Mouse (Mus musculus) kidney, embryonic 14.5 days (tissue): ENCODE data around the gene Rbm39. TPM values are rescaled to one million over a fixed set of nuclear protein-coding genes. Genes with fewer than 3 reads are reported as not detected.

Experiments used
- ATAC-seq: fragments of 200-750 bp; cut with Nextera tagmentation; 2 replicates; pipeline ENCODE4 v1.8.0; 2017; ENCODE audit warnings: moderate number of reproducible peaks, mild to moderate bottlenecking, moderate TSS enrichment, moderate library complexity; ENCODE audit not compliant: low FRiP score, low TSS enrichment
- H3K27ac ChIP-seq: fragments of 300-500 bp; sonication (generic); 2 replicates; pipeline ENCODE4 v1.5.1; 2014; ENCODE audit warnings: low read depth, mild to moderate bottlenecking, low read length, moderate library complexity, mixed read lengths
- H3K27me3 ChIP-seq: fragments of 300-500 bp; sonication (generic); 2 replicates; pipeline ENCODE4 v1.6.1; 2014; ENCODE audit warnings: mild to moderate bottlenecking, low read length; ENCODE audit not compliant: control insufficient read depth, insufficient read depth
- H3K36me3 ChIP-seq: fragments of 300-500 bp; sonication (generic); 2 replicates; pipeline ENCODE4 v1.6.1; 2014; ENCODE audit warnings: low read length, mixed read lengths; ENCODE audit not compliant: control insufficient read depth, insufficient read depth
- H3K4me1 ChIP-seq: fragments of 300-500 bp; sonication (generic); 2 replicates; pipeline ENCODE4 v1.6.1; 2014; ENCODE audit warnings: low read length, mixed read lengths; ENCODE audit not compliant: control insufficient read depth, insufficient read depth
- H3K4me2 ChIP-seq: fragments of 300-500 bp; sonication (generic); replicated peaks from 2 replicates; pipeline ENCODE4 v1.6.1; 2014; ENCODE audit warnings: low read depth, mild to moderate bottlenecking, low read length
- H3K4me3 ChIP-seq: fragments of 300-500 bp; sonication (generic); 2 replicates; pipeline ENCODE4 v1.5.1; 2014; ENCODE audit warnings: mild to moderate bottlenecking, low read length
- H3K9ac ChIP-seq: fragments of 300-500 bp; sonication (generic); 2 replicates; pipeline ENCODE4 v1.6.1; 2014; ENCODE audit warnings: low read depth, mild to moderate bottlenecking, low read length, moderate library complexity
- H3K9me3 ChIP-seq: fragments of 300-500 bp; sonication (generic); 2 replicates; pipeline ENCODE4 v1.6.1; 2016; ENCODE audit warnings: low read length; ENCODE audit not compliant: control insufficient read depth
- WGBS: fragments of 180-500 bp; shearing (Covaris S2); extraction: QIAGEN DNeasy Blood & Tissue Kit; methylation state at CpG from one replicate; pipeline ENCODE4 v1.1.7; 2014; 5-methylcytosine and 5-hydroxymethylcytosine counted together
- polyA plus RNA-seq: library from polyadenylated mRNA; unstranded; fragments of >200 nt; fragmentation: Nextera tagmentation; extraction: Ambion mirVana; gene quantifications from 2 replicates; pipeline ENCODE4 v1.2.1, GENCODE M21; 2014

The Rbm39 gene
- polyA plus RNA-seq: 683 and 751 TPM in 2 replicates

DNA sequence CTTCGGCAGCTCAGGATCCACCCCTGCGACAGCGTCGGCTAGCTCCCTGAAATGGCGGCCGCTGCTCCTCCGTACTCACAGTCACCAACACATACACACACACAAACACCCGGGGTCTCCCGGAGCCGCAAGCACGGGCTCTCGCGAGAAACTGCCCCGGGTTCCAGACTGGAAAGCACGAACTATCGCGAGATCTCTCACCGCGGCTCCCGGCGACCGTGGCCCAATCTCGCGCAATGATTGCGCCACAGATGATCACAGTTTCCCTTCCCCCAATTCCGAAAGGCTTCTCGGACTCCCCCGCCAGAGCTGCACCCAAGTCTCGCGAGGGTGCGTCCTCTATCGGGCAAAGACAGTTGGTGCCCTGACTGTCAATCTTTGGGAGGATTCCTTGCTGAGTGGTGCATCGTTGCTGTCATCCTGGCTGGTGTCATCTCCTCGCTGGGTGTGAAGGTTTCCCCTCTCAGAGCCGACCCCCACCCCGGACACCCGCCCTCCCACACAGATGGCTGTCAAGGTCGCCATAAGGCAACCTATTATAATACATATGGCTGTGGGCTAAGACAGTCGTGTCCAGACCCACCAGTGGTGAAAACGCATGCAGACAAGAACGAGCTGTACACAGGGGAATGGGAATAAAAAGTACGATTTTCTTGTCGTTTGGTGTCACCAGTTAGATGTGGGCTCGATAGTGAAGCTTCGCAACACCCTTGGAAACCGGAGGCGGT, at the start of gene Rbm39:
Rbm39 (minus strand) TSS at position 145 of the 728 bp plus-strand sequence.
- no peaks in the 10 kb centered on the region for H3K9me3 ChIP-seq
- ATAC-seq: peak; percentile 97
- peak within 1 kb of the TSS; percentile 96 for H3K27ac ChIP-seq
- peak within 1 kb of the TSS; percentile 96 for H3K4me3 ChIP-seq
- H3K27me3 ChIP-seq: no peaks in the 10 kb centered on the region
- H3K9ac ChIP-seq: peak within 1 kb of the TSS; percentile 100
- peaks cover 9% of the 10 kb centered on the region; the same call in 1 of the 2 replicates for H3K4me1 ChIP-seq
- peaks cover 34% of the 10 kb centered on the region for H3K36me3 ChIP-seq
- peak within 1 kb of the TSS; percentile 68 for H3K4me2 ChIP-seq
- WGBS: under 1% methylated on average over 47 of the region's 47 CpGs

DNA sequence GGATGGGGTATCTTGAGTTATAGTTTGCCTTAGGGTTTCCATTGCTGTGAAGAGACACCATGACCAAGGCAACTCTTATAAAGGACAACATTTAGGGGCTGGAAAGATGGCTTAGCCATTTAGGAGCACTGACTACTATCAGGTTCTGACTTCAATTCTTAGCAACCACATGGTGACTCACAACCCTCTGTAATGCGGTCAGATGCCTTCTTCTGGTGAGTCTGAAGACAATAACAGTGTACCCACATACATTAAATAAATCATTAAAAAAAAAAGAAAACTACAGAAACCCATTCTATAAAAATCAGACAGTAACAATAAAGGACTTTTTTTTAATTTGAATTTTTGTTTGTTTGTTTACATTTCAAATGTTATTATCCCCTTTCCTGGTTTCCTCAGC, 49.1 kb upstream of the Rbm39 start:
- Histone ChIP-seq H3K9ac (no peak overlapping the region), H3K27ac (no peak overlapping the region), H3K4me2 (no peak overlapping the region), H3K27me3 (no peaks in the 10 kb centered on the region), H3K9me3 (no peaks in the 10 kb centered on the region), H3K4me3 (no peak overlapping the region), H3K36me3 (peaks cover 35% of the 10 kb centered on the region), H3K4me1 (no peaks in the 10 kb centered on the region)
- no peak for ATAC-seq
- 100% methylated on average over 1 of the region's 1 CpGs for WGBS

DNA sequence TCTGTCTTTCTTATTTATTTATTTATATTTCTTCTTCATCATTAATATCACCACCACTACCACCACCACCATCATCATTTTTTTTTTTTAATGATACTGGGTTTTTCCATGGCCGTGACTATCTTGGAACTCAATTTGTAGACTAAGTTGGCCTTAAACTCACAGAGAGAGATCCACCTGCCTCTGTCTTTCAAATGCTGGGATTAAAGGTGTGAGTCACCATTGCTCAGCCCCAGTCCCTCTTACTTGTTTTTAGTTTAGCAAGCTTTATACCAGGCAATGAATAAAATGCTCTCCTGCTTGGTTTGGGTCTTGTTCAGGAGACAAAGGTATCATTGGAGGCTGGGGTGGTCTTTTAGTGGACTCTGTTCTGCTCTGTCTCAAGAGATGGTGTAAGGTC, 47.7 kb upstream of the Rbm39 start:
- H3K36me3 ChIP-seq: peaks cover 45% of the 10 kb centered on the region
- no peaks in the 10 kb centered on the region for H3K27me3 ChIP-seq
- no peaks in the 10 kb centered on the region for H3K9me3 ChIP-seq
- H3K4me2 ChIP-seq: no peak overlapping the region
- no peak overlapping the region for H3K27ac ChIP-seq
- ATAC-seq: no peak
- H3K9ac ChIP-seq: no peak overlapping the region
- WGBS: 97% methylated on average over 1 of the region's 1 CpGs
- no peak overlapping the region for H3K4me3 ChIP-seq
- H3K4me1 ChIP-seq: no peaks in the 10 kb centered on the region

DNA sequence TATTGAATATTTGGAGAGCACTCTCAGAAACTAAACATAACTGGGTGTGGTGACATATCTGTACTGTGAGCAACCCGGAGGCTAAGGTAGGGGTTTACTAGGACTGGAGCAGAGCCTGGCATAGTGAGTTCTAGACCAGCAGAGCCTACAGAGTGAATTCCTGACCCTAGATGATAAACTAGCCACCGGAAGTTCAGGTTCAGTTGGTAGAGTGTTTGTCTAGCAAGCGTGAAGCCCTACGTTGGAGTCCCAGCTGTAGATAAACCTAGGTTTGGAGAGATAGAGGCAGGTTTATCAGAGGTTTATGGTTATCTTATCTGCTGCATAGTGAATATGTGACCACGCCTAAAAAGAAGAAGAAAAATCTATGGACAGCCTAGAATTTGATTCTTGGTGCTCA, 44.0 kb upstream of the Rbm39 start:
- Histone ChIP-seq H3K4me3 (no peak overlapping the region), H3K9ac (no peak overlapping the region), H3K27ac (no peak overlapping the region), H3K36me3 (peaks cover 35% of the 10 kb centered on the region), H3K4me2 (no peak overlapping the region), H3K9me3 (no peaks in the 10 kb centered on the region), H3K27me3 (no peaks in the 10 kb centered on the region), H3K4me1 (no peaks in the 10 kb centered on the region)
- no peak for ATAC-seq
- 93% methylated on average over 5 of the region's 5 CpGs for WGBS

DNA sequence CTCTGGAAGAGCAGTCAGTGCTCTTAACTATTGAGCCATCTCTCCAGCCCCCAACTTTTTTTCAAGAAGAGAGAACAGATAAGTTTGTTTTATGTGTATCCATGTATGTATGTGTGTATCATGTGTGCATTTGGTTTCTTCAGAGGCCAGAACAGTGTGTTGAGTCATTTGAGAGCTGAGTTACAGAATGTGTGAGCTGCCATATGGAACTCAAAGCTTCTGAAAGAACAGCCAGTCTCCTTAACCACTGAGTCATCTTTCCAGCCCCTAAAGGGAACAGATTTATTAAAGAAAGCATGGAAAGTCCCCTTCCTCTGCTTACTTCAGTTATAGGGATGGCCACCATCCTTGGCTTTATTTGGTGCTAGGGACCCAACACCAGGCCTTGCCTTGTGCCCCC, 42.1 kb upstream of the Rbm39 start:
- no peak overlapping the region for H3K4me2 ChIP-seq
- H3K9me3 ChIP-seq: no peaks in the 10 kb centered on the region
- no peak for ATAC-seq
- peaks cover 35% of the 10 kb centered on the region for H3K36me3 ChIP-seq
- H3K27ac ChIP-seq: no peak overlapping the region
- H3K4me1 ChIP-seq: no peaks in the 10 kb centered on the region
- no peak overlapping the region for H3K4me3 ChIP-seq
- H3K9ac ChIP-seq: no peak overlapping the region
- no peaks in the 10 kb centered on the region for H3K27me3 ChIP-seq

DNA sequence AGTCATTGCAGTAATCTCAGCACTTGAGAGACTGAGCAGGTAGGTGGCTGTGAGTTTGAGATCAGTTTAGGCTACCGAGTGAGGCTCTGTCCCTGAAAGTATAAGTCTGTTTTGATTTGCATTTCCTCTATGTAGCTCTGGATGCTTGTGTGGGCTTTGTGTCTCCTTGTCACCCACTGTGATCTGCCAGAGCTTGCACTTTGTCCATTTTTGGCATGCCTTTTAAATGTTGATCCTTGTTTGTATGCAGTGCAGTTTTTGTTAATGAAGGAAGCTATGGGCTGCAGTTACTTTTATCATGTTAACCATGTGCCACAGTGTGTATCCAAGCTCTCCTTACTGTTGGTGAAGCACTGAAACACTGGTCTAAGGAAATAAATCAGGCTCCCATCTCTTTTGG, 37.7 kb upstream of the Rbm39 start:
- Histone ChIP-seq H3K9me3 (no peaks in the 10 kb centered on the region), H3K27ac (no peak overlapping the region), H3K36me3 (peaks cover 12% of the 10 kb centered on the region; the same call in 1 of the 2 replicates), H3K27me3 (no peaks in the 10 kb centered on the region), H3K4me2 (no peak overlapping the region), H3K4me1 (no peaks in the 10 kb centered on the region), H3K4me3 (no peak overlapping the region), H3K9ac (no peak overlapping the region)
- ATAC-seq: no peak
- WGBS: 92% methylated on average over 1 of the region's 1 CpGs

DNA sequence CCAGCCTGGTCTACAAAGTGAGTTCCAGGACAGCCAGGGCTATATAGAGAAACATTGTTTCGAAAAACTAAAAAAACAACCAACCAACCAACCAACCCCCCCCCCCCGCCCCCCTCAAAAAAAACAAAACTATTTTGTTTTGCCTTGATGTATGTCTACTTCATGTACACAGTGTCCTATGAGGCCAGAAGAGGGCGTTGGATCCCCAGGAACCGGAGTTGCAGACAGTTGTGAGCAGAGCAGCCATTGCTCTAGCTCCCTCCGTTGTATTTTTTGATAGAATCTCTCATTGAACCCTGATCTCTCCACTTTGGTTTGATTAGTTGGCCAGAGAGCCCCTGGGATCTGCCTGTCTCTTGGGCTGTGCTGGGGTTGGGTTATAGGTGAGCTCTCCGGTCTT, 23.9 kb upstream of the Rbm39 start:
- no peak overlapping the region for H3K9ac ChIP-seq
- peaks cover 15% of the 10 kb centered on the region; the same call in 1 of the 2 replicates for H3K4me1 ChIP-seq
- no peaks in the 10 kb centered on the region for H3K27me3 ChIP-seq
- ATAC-seq: no peak
- no peaks in the 10 kb centered on the region for H3K9me3 ChIP-seq
- no peak overlapping the region for H3K4me2 ChIP-seq
- no peak overlapping the region for H3K27ac ChIP-seq
- no peak overlapping the region for H3K4me3 ChIP-seq
- 93% methylated on average over 6 of the region's 6 CpGs for WGBS
- peaks cover 18% of the 10 kb centered on the region; the same call in 1 of the 2 replicates for H3K36me3 ChIP-seq

DNA sequence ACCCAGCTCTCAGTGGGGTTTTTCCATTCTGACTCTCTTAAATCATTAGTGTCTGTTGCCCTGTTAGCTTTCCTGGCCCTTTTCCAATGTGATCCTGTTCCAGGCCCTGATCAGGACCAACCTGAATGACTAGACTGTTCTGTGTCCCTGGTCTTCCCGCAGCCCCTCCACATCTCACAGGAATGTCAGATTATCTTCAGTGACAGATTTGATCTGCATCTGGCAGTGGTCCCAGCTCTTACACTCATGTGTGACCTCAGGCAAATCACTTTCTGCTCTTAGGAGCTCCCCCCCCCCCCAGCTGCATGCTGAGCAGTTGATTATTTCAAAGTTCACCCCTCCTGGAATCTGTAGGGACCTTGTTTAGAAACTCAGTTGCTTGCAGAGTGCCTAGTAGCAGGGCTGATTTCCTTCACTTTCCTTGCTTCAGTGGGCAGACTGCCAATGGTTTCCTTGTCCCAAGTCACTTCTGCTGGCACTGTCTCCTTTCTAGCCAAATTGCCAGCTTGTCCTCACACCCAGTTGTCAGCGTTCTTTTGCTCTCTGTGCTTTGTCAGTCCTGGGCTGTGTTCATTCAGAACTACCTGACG, 22.9 kb upstream of the Rbm39 start:
- peaks cover 20% of the 10 kb centered on the region; the same call in 1 of the 2 replicates for H3K4me1 ChIP-seq
- H3K27ac ChIP-seq: peak overlapping the region; percentile 62; the same call in 1 of the 2 replicates
- H3K36me3 ChIP-seq: peaks cover 18% of the 10 kb centered on the region; the same call in 1 of the 2 replicates
- H3K9ac ChIP-seq: no peak overlapping the region
- ATAC-seq: peak; percentile 50; the same call in 1 of the 2 replicates
- no peak overlapping the region for H3K4me2 ChIP-seq
- no peaks in the 10 kb centered on the region for H3K9me3 ChIP-seq
- WGBS: 57% methylated on average over 3 of the region's 3 CpGs
- no peak overlapping the region for H3K4me3 ChIP-seq
- H3K27me3 ChIP-seq: no peaks in the 10 kb centered on the region

DNA sequence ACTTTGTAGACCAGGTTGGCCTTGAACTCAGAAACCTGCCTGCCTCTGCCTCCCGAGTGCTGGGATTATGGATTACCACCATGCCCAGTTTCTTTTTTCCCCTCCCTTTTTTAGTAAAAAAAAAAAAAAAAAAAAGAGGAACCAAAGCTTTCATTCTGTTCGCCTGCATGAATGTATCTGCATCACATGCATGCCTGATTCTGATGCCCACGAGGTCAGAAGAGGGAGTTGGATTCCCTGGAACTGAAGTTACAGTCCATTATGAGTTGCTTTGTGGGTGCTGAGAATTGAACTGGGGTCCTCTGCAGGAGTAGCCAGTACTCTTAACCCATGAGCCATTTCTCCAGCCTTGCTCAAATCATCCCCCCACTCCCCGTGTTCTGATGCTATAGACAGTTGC, 21.4 kb upstream of the Rbm39 start:
- Histone ChIP-seq H3K4me1 (peaks cover 26% of the 10 kb centered on the region), H3K27me3 (no peaks in the 10 kb centered on the region), H3K4me2 (no peak overlapping the region), H3K4me3 (no peak overlapping the region), H3K9ac (no peak overlapping the region), H3K27ac (no peak overlapping the region), H3K9me3 (no peaks in the 10 kb centered on the region), H3K36me3 (peaks cover 12% of the 10 kb centered on the region; the same call in 1 of the 2 replicates)
- 93% methylated on average over 4 of the region's 4 CpGs for WGBS
- ATAC-seq: no peak
